Mouse (Mus musculus): ENCODE results near the gene Ptprn2.

DNA sequence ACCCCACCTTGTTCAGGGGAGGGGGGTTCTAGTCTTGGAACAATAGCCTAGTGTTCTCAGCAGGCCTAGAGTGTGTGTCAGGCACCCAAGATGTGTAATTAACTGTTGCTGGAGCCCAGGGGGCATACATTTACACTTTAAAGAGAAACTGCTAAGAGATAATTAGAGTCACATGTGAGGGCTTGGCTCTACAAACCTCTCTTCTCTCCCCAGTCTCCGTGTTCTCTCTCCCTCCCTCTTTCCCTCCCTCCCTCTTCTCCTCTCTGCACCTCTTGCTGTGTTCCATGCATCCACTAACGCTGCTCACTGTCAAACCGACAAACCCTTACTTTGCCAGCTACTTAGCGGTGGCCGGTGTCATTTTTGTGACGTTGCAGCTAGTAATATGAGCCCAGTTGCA lies 764.9 kb downstream of the Ptprn2 start:
- TF ChIP-seq POLR2A (IDR thresholded peaks at IDR 0.05; ENCODE audit: borderline replicate concordance, extremely low read depth, insufficient read depth, insufficient read length, poor library complexity, severe bottlenecking), result no peak
- no peak for TF ChIP-seq CTCF (IDR thresholded peaks at IDR 0.05; ENCODE audit: borderline replicate concordance, extremely low read depth, insufficient read depth, insufficient read length)
